Mouse (Mus musculus): ENCODE data around the gene Itgb4.

Itgb4 gene

DNA sequence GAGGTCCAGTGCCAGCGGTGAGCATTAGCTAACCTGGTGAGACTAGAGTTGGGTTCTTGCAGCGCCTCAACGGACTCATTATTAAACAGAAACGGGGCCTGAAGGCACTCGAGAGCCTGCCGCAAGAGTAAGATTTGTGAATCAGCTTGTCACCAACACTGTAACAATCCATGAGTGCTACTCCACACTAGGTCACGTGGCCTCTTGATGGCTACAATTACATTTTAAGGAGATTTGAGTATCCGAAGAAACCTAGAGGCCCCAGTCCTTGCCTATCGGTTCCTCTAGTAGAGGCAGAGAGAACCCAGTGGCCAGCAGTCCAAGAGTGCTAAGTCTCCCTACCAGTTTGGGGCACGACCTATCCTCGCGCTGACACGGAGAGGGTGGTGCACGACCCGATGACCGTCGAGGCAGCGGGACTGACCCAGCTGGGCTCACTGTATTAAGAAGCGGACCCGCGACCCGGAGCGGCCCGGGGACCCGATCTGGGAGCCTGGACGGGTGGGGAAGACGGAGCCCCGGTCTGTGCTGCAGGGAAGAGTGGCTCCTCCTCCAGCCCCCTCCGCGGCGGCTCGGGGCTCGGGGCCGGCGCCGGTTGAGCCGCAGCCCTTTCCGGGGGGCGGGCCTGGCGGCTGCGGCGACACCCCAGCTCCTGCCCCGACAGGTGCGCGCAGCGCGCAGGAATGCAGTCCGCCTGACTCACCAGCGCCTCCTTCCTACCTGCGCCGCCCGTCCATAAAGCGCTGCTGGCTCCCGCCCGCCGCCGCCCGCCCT lies at the start of gene Itgb4:
Gene Itgb4 (plus strand): TSS at position 401 of the 774 bp plus-strand sequence.
- no peak for DNase-seq

DNA sequence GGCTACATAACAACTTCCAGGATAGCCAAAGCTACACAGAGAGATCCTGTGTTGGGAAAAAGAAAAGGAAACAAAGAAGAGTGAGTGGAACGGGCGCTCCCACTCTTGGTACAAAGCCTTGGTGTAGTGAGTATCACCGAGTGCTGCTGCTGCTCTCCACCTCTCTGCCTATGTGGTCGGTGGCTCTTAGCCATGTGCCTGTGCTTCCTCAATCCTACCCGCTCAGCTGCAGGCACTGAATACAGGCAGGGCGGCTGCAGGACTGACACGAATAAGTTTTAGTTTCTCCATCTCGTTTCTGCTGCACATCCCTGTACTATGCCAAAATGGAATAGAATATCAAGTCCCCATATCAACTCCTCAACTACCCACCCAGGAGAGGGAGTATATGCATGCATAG lies 45.5 kb upstream of the Itgb4 start:
- no peak for DNase-seq

DNA sequence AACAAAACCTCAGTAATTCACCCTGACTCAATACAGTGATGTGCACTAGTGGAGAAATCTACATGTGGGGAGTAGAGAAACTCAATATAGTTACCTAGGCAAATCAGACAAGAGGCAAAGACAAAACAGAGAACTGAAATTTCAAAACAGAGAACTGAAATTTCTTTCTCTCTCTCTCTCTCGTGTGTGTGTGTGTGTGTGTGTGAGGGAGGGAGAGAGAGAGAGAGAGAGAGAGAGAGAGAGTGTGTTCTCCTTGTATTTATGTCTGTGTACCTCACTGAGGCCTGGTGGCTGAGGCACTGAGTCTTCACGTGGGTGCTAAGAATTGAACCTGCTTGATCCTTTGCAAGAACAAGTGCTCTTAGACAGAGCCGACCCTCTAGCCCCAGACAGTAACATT lies 44.7 kb upstream of the Itgb4 start:
- no peak for DNase-seq

DNA sequence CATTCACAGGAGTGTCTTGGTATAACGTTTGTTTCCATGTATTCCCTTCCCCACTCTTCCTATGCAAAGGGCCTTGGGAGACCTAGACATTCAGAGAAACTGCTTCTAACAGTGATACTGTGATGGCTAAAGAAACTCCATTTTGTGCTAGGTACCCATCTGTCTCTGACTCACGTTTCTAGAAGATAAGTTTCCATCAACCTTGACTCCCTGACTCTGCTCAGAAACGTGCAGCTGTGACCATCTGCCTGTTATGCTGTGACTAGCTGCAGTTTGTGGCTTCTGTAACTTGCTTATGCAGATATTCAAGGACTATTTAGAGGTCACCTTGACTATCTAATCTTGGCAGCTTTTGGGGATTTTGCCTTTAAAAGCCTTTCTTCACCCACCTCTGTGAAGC lies 43.3 kb upstream of the Itgb4 start:
- no peak for DNase-seq

DNA sequence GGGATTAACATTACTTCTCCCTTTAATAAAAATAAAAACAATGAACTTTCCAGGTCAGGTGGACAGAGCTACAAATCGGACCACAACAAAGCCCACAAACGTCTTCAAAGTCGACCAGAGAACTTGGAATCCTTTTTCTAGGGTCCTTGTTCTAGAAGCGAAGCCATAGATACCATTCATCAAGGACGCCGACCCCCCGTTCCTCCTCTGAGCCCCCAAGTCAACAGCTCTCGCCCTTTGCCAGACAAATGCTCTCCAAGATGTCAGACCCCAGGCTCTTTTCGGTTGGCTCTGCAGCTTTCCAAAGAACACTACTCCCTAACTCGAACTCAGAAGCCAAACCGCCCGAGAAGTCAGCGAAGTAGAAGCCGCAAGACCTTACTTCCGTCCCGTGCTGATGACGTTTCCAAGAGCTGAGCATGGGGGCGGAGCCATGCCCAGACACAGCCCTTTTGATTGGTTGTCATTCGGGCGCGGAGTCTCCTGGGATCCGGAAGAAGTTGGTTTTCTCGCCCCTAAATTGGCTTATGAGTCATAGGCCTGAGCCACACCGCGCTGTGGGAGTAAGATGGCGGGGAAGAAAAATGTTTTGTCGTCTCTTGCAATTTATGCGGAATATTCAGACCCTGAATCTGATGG lies 41.3 kb upstream of the Itgb4 start, which contains the start of the genes Sap30bp and Recql5:
Gene Sap30bp (plus strand): TSS at position 175 of the 639 bp plus-strand sequence.
Gene Recql5 (minus strand): TSS at position 370 of the 639 bp plus-strand sequence.
- peak; percentile 96 for DNase-seq

DNA sequence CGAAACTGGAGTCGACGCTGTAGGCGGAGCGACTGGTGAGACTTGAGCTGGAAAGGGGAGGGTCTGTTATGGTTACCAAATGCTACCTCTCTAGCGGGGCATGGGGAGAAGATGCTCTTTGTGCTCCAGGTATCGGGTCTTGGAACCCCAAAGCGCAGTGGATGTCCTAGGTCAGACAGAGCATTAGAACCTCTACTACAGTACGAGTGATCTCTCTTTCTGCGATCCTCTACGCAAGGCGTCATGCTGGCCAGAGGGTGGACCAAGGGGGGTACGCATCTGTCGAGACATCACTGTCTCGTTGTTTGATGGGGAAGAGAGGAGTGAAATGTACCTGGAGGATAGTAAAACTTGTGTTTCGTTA lies 40.8 kb upstream of the Itgb4 start:
- DNase-seq: no peak

DNA sequence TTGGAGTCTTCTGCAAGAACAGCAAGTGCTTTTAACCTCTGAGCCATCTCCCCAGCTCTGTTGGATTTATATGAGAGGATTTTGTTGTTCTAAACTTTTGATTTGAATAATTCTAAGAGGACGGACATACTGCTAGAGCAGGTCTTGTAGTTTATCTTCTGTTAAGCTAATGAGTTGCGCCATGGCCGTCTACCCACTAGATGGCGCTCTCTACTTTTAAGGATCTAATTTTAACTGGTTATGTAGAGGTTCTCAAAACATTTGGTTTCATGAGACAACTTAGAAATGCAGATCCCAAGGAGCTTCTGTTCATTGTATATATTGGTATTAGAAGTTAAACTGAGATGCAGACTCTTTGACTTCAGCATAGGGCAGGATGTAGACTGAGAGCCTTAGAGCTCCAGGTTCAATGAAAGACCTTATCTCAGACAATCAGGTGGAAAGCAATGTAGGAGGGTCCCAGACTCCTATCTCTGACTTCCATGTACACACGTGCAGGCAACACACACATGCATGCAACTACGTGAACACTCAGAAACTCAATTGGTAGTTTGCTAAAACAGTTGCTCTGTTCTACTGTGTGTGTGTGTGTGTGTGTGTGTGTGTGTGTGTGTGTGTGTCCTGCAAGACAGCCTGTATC lies 34.7 kb upstream of the Itgb4 start:
- peak; percentile 67 for DNase-seq

DNA sequence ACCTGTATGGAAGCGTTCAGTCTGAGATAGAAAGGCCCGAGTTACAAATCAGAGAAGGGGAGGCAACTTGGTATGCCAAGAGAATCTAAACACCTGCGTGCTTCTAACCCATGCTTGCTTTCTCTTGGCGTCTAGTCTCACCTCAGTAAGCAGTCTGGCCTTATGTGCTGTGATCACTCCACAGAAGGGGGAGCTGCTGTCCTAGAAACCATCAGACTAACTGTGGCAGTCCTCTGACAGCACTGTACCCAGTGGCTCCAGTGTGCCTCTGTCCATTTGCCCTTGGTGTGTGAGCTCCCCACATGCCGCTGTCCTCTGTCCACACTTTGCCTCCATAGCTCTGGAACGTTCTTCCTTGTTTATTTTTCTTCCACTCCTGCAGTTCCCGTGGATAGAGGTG lies 32.5 kb upstream of the Itgb4 start:
- DNase-seq: no peak

DNA sequence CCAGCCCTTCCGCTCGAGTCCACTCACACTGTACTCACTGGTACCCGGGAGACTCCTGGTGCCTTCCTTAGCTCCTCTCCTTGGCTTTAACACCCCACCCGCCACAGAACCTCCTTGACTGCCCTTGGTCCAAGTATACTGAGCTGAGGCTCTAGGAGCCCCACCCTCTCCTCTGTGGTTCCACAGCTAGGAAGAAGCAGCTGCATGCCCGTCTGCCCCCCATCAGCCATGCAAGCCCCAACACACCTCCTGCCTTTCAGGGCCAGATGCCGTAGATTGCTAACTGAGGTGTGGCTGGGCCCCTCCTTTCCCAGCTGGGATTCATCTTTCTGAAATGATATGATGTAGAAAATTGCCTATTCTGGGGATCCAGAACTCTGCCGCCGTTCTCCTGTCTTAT lies 29.3 kb upstream of the Itgb4 start:
- no peak for DNase-seq

DNA sequence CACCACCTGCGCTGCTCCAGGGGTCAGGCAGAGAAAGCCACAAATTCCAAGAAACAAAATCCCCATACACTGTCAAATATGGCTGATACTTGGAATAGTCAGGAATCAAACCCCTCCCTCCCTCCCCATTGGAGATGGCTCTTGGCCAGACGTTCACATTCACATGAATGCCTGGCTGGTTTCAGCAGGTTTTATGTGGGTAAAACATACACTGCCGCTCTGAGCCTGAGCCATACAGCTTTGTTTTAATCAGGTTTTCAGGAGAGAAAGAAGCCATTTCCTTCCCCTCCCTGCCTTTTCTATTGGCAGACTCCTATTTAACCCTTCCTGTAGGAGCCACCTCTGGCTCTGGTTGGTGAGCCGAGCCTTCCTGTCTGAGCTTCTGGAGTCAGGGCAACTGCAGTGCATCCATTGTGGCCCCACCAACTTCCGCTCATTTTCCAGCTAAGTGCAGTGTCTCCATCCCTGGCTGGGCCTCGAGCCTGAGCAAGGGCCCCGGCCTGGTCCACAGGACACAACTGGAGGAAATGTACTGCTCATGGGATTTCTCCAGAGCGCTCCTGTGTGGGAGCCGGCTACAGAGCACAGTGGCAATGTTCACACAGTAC lies 28.2 kb upstream of the Itgb4 start:
- no peak for DNase-seq

DNA sequence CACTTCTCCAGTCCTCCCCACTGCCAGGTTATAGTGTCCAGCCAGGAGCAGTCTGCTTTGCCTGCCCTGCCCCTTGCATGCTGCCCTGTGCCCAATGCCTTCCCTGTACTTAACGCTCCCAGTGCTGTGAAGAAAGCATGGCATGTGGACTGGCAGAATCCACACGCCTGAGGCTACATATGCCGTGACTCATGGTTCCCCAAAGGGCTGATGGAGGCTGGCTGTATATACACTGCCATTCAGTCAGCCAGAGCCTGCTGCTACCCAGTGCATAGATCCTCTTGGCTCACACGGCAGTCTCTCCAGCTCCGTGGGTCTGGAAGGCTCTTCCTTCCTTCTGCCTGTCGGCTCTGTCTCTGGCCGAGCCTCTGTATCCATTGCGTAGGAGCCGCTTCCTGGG lies 26.2 kb upstream of the Itgb4 start:
- DNase-seq: no peak

DNA sequence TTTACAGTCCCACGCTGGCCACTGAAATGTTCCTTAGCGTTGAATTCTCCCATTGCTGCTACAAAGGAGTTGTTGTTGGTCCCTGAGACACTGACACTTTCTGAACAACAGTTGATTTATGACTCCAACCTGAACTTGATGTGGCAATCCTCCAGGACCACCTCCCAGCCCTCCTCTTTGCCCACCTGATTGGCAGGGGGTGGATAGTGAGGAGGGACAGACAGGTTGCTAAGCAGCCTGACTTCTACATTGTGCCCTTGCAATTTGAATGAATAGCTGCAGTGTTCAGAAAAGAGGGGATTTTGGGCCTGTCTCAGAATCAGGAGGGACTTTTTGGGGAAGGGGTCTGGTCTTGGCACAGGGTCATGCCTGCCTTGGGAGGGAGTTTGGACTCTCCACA lies 23.8 kb upstream of the Itgb4 start:
- DNase-seq: no peak

DNA sequence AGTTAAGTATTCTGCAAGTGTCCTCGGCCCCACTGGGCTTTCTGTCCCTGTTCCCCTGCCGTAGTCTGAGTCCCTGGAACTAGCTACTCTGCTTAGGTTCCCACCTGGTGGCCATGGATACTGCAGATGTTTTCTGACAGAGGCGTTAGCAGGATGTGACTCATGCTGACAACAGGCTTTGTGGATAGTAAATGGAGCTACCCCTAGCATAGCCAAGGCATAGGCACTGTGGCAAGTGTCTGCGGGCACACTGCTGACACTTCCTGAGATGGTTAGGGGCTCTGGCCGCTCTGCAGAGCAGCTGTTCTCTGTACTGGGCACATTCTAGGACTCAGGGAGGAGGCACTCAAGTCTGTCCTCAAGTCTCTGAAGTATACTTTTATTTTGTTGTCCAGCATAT lies 19.8 kb upstream of the Itgb4 start:
- DNase-seq: no peak

DNA sequence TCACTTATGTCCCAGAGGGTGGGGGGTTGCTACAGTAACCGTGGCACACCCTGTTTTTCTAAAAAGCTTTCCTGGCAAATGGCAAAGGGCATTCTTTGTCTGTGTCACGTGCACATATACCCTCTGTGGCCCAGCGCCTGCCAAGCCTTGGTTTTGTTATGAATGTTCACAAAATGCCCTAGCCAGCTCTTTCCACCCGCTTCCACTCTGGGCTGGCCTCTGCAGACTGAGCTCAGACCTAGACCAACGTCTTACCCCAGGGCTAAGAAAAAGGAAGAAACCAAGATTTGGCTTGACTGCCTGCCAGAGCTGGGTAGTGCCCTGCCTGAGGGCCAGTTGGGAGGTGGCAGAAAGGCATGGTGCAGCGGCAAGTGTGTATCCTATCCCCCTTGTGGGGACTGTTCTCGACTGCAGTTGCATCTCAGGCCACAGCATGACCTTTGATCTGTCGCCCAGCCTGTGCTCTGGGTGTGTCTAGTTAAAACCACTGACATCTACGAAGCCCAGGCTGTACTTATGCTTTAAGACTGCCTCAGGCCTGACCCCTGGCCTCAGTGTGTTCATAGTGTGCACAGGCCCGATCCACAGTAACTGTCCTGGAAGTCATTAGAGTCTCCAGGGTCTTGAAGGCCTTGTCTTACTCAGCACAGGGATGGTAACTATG lies 19.2 kb upstream of the Itgb4 start:
- no peak for DNase-seq

DNA sequence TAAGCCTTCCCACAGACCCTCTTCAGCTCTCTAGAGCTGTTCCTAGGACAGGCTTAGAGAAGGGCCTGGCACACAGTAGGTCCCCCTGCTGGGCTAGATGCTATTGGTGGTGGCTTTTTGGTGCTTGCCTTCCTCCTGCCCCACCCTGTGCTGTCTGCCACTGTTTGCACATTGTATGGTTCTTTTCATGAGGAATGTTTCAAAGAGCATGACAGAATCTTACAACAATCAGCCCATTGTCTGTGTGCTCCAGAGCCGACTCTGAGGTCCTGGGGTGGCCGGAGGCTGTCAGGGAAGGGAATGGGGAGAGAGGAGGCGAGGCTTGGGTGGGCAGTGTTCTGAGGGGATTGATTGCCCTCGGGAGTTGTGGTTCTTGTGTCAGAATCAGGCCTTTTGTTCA lies 18.1 kb upstream of the Itgb4 start:
- no peak for DNase-seq

DNA sequence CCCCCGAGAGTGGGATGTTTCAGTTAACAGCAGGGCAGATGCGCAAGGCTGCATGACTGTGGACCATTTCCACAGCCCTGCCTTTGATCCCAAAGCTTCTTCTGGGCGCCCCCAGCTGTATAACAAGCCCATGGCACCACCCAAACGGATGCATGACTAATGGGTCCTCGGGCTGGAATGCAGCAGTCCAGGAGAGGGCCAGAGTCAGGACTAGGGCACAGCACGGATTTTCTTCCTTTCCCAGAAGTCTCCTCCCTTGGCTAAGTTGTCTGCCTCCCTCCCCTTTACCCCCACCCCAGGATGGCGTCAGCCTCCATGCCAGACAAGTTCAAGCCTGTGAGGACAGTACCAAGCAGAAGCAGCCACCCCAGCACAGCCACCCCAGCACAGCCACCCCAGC lies 16.5 kb upstream of the Itgb4 start:
- DNase-seq: no peak

DNA sequence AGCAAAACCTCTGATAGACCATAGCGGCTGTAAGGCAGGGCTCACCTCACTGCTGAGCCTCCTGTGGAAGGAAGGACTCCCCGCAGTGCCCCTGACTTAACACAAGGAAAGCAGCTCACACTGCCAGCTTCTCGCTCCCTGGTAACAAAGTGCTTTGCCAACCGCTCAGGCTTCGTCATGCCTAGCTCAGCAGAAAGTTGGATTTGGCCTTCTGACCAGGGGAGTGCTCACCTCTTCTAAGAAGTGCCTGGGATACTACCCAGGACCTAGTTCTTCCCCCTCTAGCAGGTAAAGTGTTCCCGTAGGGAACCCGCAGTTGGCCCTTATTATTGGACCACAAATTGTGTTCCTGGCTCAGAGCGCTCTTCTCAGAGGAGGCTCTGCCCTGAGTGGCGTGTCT lies 15.5 kb upstream of the Itgb4 start:
- DNase-seq: no peak

DNA sequence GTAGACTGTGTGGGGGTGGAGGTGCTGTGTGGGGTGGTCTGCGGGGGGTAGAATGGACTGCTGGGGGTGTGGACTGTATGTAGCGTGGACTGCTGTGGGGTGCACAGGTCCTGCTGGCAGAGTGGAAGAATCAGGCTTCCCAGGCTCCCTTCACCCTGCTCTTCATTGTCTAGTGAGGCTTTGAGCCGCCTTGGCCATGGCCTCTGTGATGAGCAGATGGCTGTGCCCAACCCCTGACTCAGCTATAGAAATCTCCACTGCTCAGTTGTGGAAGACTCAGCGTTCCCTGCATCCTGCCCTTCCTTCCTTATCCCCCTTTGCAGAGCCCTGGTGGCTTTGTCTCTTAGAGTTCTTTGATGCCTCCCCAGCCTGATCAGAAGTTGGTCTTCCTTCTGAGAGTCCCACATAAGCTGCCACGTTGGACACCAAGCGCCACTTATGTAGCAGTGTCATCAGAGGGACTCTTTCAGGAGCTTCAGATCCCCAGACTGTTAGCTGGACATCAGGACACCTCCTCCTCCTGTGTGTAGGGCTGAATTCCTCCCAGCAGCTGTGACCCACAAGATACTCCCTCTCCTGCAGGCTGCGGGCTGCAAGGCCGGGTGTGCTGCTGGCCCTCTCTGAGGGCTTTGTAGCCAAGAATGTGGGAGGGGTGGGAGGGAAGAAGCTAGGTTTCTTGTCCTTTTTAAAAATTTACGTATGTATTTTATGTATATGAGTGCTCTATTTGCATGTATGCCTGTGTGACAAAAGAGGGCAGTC lies 11.7 kb upstream of the Itgb4 start:
- DNase-seq: no peak

DNA sequence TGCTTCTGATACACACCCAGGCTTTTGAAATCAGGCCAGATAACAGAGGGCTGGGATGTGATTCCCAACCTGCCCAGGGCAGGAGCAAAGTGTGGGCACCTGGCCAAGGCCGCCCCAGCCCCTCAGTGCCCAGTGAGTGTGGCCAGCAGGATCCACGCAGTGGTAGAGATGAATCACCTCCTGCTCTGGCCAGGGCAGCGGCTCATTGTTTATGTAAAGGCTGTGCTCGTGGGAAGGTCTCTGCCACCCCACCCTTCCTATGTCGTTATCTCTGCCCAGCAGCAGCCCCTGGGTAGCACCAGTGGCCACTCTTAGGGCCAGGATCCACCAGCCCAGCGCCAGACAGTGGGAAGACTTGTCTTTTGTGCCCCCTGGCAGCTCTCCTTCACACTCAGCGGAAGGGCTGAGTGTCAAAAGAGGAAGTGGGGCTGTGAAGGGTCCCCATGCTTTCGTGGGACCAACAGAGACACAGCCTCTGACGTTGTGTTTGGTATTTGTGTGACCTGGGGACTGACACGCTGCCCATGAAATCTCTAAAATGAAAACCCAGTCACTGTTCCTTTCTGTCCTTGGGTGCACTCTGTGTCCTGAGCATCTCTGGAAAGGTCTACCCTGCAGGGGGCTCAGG lies 9.4 kb upstream of the Itgb4 start:
- DNase-seq: no peak

DNA sequence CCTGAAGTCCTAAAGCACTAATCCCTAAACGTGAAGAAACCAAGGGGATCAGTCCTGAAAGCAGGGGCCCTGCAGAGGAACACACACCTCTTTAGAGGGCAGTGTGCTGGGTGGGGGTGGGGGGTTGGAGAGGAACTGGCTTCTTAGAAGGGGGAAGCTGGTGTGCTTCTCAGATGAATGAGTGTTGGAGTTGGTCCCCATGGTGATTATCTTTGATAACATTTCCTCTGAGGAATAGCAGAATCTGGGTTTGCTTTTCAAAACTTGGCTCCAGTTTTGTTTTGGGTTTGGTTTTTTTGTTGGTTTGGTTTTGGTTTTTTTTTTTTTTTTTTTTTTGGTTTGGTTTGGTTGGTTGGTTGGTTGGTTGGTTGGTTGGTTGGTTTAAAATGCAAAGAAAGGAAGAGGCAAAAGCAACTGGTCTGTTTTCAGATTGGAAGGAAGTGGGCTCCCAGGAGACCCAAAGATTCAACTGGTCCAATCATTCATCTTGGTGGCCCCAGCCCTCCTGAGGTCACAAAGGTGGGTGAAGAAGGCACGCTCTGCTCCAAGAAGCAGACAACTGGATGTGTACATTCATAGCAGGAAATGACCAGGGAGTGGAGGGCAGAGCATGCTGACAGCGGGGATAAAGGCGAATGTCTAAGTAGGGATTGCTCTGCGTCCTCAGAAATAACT lies 5.6 kb upstream of the Itgb4 start:
- no peak for DNase-seq

DNA sequence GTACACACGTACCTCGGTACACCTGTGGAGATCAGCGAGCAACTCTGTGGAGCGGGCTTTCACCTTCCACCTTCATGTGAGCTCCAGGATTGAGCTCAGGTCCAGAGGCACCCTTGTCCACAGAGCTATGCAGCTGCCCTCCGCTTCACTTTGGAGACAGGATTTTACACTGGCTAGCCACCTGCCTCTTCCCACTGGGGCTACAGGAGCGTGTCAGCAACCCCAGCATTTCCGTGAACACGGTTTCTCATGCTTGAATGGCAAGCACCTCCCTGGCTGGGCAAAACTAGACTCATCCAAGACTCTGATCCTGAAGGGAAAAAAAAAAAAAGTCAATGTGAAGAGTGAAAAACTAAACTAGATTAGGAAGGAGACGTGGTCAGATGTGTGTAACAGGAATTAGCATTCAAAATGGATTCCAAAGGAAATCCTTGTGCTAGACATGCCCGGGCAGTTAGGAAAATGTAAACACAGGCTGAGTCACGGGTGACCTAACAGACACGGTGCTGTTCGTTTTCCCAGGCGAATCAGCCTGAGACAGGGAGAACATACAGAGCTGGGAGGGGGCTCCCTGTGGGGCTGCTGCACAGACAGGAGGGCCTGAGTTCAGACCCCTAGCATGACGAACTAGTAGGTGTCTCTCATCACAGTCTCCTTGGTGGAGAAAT lies 4.4 kb upstream of the Itgb4 start:
- DNase-seq: no peak
